Mouse (Mus musculus) olfactory bulb, adult 2 months (tissue): ENCODE data around the gene Pde8b.

ENCODE experiments used
- CTCF ChIP-seq: fragments of 200-500 bp; IDR thresholded peaks from 2 replicates; pipeline ENCODE4 v1.5.1; 2012; ENCODE audit warnings: low read depth, mild to moderate bottlenecking, low read length, moderate library complexity; ENCODE audit not compliant: insufficient read depth
- POLR2A ChIP-seq: fragments of 200-500 bp; IDR thresholded peaks from 2 replicates; pipeline ENCODE4 v1.6.1; 2012; ENCODE audit warnings: mild to moderate bottlenecking, low read depth, low read length, moderate library complexity; ENCODE audit not compliant: insufficient read depth

DNA sequence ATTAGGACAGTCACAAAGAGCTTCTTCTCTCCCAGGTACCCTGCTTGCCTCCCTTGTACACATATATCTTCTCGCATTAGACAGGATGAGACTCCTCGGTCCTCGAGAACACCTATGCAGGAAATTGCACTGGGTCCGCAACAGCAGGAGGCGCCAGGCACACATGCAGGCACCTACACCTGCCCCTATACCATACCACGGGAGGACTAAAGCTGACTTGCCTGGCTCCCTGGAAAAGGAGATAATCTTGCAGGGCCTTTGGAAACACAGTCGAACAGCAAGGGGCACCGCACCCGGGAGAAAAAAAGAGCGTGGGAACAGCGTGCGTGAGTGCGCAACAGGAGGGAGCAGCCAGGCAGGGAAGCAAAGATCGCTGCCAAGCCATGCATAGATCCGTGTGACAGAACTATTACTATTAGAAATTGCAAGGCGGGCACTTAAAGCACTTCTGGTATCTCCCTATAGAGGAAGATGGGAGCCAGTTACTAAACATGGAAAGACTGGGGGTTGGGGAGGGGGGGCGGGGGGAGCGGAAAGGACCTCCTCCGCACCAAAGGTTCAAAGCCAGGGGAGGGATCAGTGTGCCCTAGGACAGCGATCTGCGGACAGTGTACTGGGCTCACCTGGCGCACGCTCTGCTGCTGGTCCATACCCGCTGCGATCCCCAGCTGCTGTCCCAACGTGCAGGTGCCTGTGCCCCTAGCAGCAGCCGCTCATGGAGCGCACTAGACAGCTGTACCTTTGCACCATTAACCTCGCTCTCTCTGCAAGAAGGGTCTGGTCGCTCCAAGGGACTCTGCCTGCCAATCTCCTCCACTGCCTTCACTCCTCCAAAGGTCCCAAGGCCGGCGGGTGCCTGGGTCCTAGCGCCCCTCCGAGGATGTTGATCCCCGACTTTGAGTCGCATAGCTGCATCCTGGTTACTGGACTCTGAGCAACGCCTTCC is at the start of gene Pde8b:
- TF ChIP-seq CTCF (no peak), POLR2A (no peak)
